Mouse (Mus musculus) cortical plate, adult 2 months (tissue): Measurements from ENCODE around the gene Pde10a.

Experiments
- CTCF ChIP-seq: fragments of 200-500 bp; IDR thresholded peaks from 2 replicates; pipeline ENCODE4 v1.5.1; 2011; ENCODE audit warnings: mild to moderate bottlenecking, control low read depth, low read length; ENCODE audit not compliant: insufficient read depth; ENCODE audit errors: extremely low read depth
- POLR2A ChIP-seq: fragments of 200-500 bp; IDR thresholded peaks from 2 replicates; pipeline ENCODE4 v1.6.1; 2011; ENCODE audit warnings: mild to moderate bottlenecking, low read length, control low read depth; ENCODE audit not compliant: insufficient read depth; ENCODE audit errors: extremely low read depth

GRCm38 (mm10) chr17:8859489-8859888, 334.3 kb downstream of the Pde10a start:
- TF ChIP-seq CTCF (no peak), POLR2A (no peak)
